Mouse (Mus musculus) ES-Bruce4 (cell line): ENCODE data around the gene Kcnma1. TPM values are rescaled to one million over a fixed set of nuclear protein-coding genes. Genes with fewer than 3 reads are reported as not detected.

Experiments
- H3K27ac ChIP-seq: 2 replicates; pipeline ENCODE4 v1.5.1; 2012; ENCODE audit warnings: low read length, inconsistent platforms; ENCODE audit not compliant: insufficient read depth
- H3K27me3 ChIP-seq: 2 replicates; pipeline ENCODE4 v1.6.1; 2012; ENCODE audit warnings: mild to moderate bottlenecking, low read length, inconsistent platforms; ENCODE audit not compliant: control insufficient read depth, poor library complexity, insufficient read depth, severe bottlenecking
- H3K36me3 ChIP-seq: 2 replicates; pipeline ENCODE4 v1.6.1; 2012; ENCODE audit warnings: inconsistent platforms, mild to moderate bottlenecking, low read length, moderate library complexity; ENCODE audit not compliant: control insufficient read depth, poor library complexity, insufficient read depth, severe bottlenecking
- H3K4me1 ChIP-seq: one replicate; pipeline ENCODE4 v1.8.1; 2011; ENCODE audit warnings: low read length; ENCODE audit not compliant: control insufficient read depth, insufficient read depth
- H3K4me3 ChIP-seq: 2 replicates; pipeline ENCODE4 v1.5.1; 2011; ENCODE audit warnings: low read depth, mild to moderate bottlenecking, low read length
- H3K9ac ChIP-seq: 2 replicates; pipeline ENCODE4 v1.6.1; 2012; ENCODE audit warnings: low read depth, mild to moderate bottlenecking, inconsistent platforms; ENCODE audit not compliant: poor library complexity, severe bottlenecking
- H3K9me3 ChIP-seq: replicated peaks from 2 replicates; pipeline ENCODE4 v1.6.1; 2012; ENCODE audit warnings: mild to moderate bottlenecking, low read length, inconsistent platforms; ENCODE audit not compliant: control insufficient read depth, poor library complexity, insufficient read depth, severe bottlenecking
- CTCF ChIP-seq: IDR thresholded peaks from one replicate; pipeline ENCODE4 v1.8.1; 2011; ENCODE audit warnings: low read depth, low read length
- EP300 ChIP-seq: IDR thresholded peaks from 2 replicates; pipeline ENCODE4 v1.6.1; 2011; ENCODE audit warnings: low read depth, low read length; ENCODE audit not compliant: insufficient read depth
- POLR2A ChIP-seq: IDR thresholded peaks from one replicate; pipeline ENCODE4 v1.8.1; 2011; ENCODE audit warnings: low read length; ENCODE audit not compliant: insufficient read depth
- polyA plus RNA-seq: library from polyadenylated mRNA; stranded (reverse); fragments of >200 nt; gene quantifications from 2 replicates; pipeline ENCODE4 v1.2.4, GENCODE M21; 2011; ENCODE audit warnings: low read depth; ENCODE audit not compliant: missing spikeins, insufficient read depth, insufficient read length

Kcnma1 gene
- polyA plus RNA-seq, 1 experiment, result 1.8 TPM

DNA sequence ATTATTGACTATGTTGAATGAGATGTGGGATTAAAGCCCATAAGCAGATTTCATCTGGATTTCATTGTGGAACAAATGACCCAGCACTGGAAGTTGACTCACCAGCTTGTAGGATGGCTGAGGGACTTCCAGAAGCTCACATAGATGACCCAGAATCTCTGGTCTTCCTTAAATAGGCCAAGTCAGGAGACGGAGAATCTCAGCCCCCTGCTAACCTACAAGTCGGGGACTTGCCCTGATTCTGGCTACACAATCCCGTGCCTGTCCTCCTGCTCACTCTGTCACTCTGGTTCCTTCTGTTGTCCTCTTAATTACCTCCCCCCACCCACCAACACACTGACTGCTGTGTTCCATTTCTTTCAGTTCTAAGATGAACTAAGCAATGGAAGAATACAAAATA is 474.7 kb downstream of the Kcnma1 start:
- Histone ChIP-seq H3K9ac (no peak overlapping the region), H3K4me3 (no peak overlapping the region), H3K27me3 (no peaks in the 10 kb centered on the region), H3K36me3 (no peaks in the 10 kb centered on the region), H3K9me3 (peaks cover 34% of the 10 kb centered on the region), H3K4me1 (no peaks in the 10 kb centered on the region), H3K27ac (no peak overlapping the region)
- TF ChIP-seq POLR2A, result no peak
- no peak for TF ChIP-seq CTCF
- TF ChIP-seq EP300, result no peak

DNA sequence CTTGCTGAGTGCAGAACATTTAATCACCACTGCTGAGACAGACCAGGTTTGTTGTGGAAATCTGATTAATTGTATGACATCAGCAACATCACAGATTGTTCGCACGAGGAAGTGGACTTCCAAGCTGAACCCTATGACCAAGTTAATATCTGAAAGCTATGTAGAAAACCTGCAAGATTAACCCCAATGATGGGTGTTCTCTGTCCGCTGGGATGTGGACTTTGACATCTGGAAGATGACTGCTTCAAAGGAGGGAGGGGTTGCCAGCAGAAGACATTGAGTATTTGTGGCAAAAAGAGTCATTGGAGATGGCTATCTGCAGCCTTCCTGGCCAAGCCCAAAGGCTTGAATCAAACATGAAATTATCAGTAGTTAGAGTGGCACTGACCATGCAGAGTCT is 480.9 kb downstream of the Kcnma1 start:
- H3K4me1 ChIP-seq, result no peaks in the 10 kb centered on the region
- no peak overlapping the region for H3K9ac ChIP-seq
- H3K9me3 ChIP-seq, result peaks cover 17% of the 10 kb centered on the region
- H3K27ac ChIP-seq, result no peak overlapping the region
- TF ChIP-seq CTCF (no peak), EP300 (no peak), POLR2A (no peak)
- H3K4me3 ChIP-seq, result no peak overlapping the region
- no peaks in the 10 kb centered on the region for H3K36me3 ChIP-seq
- H3K27me3 ChIP-seq, result no peaks in the 10 kb centered on the region; the same call in 1 of the 2 replicates

DNA sequence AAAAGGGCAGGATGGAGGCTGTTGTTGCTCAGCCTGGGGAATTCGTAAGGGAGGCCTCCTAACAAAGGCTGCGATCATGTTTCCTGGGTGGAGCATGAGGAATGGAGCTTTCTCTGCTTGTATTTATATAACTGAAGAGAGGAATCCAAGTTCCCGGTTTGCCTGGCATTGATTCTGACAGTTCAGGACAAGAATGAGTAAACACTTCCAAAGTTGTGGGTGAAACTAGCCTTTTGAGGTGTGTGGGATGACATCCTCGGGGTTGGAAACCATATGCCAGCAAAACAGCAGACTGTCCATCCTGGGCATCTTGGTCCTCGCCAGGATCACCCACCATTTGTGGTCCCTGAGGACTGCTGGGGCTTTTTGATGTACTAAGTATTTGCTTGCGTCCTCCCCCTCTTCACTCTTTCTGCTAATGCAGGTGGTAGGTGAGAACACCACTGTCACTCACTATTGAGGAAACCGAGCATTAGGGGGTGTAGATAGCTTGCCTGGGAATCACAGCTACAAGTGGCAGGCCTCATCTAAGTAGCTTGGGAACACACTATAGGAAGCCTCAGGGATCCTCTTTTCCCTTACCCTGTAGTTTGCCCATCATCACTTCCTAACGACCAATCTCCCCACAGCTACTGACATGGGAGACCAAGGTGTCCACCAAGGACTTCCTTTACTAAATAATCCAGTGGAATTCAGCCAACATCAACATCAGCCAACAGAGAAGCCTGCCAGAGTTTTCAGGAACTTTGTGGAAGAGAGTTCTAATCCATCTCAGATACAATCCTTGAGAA is 482.4 kb downstream of the Kcnma1 start:
- no peak overlapping the region for H3K4me3 ChIP-seq
- no peak overlapping the region for H3K27ac ChIP-seq
- H3K4me1 ChIP-seq, result no peaks in the 10 kb centered on the region
- TF ChIP-seq EP300 (no peak), POLR2A (no peak), CTCF (no peak)
- H3K9me3 ChIP-seq, result peaks cover 17% of the 10 kb centered on the region
- H3K27me3 ChIP-seq, result no peaks in the 10 kb centered on the region; the same call in 1 of the 2 replicates
- no peak overlapping the region for H3K9ac ChIP-seq
- no peaks in the 10 kb centered on the region for H3K36me3 ChIP-seq

DNA sequence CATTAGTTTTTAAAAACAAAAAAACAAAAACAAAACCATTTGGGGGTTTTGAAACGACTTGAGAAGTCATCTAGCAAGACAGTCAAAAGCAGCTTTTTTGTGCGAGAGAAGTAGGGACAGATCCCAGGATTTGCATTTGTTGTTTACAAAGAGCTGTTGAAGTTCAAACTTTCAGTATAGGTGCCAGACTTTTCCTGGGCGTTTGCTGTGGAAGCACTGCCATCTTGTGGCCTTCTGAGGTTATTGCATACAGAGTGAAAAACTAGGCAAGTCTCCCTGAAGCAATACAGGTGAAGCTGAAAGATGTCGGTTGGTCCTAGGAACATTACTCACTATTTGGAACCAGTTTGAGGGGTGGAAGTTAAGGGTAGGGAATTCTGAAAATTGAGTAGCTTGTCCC is 484.6 kb downstream of the Kcnma1 start:
- Histone ChIP-seq H3K9ac (no peak overlapping the region), H3K4me3 (no peak overlapping the region), H3K36me3 (no peaks in the 10 kb centered on the region), H3K27ac (no peak overlapping the region), H3K27me3 (no peaks in the 10 kb centered on the region; the same call in 1 of the 2 replicates), H3K9me3 (peaks cover 16% of the 10 kb centered on the region), H3K4me1 (no peaks in the 10 kb centered on the region)
- TF ChIP-seq POLR2A, result no peak
- TF ChIP-seq CTCF, result peak; percentile 45
- TF ChIP-seq EP300, result no peak

DNA sequence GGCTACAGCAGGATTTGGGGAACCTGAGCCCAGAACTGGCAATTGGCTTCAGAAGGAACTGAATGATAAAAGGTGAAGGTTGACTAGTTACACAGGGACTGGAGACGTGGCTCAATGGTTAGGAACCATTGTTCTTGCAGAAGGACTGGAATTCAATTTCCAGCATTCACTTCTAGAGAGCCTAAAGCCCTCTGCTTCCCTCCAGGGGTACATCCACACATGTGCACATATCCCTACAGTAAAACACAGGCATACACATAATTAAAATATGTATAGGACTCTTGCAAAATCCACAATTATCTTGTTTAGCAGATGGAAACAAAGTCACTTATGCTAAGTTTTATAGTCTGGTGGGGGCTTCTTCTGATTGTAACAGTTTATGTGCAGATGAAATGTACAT is 485.1 kb downstream of the Kcnma1 start:
- Histone ChIP-seq H3K9me3 (peaks cover 11% of the 10 kb centered on the region), H3K27ac (no peak overlapping the region), H3K4me1 (no peaks in the 10 kb centered on the region), H3K4me3 (no peak overlapping the region), H3K9ac (no peak overlapping the region), H3K27me3 (no peaks in the 10 kb centered on the region; the same call in 1 of the 2 replicates), H3K36me3 (no peaks in the 10 kb centered on the region)
- TF ChIP-seq EP300 (no peak), CTCF (no peak), POLR2A (no peak)

DNA sequence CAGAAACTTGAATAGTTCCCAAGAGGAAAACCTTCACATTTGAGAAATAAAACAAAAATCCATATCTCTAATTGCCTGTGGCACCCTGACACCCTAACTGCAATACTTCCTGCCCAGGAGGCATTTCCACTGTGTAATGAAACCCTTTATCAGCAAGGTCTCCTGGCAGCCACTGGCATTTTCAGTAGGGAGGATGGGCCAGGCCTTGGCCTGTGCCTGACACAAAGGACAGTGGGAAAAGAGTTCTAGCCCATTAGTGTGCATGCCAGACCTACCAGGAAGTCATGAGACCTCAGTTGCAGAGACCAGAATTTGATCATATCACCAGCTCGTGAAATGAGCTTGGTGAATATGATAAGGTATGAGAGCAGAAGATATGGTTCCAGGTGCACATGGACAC is 488.4 kb downstream of the Kcnma1 start:
- TF ChIP-seq CTCF (no peak), POLR2A (no peak), EP300 (no peak)
- no peaks in the 10 kb centered on the region for H3K4me1 ChIP-seq
- H3K9me3 ChIP-seq, result no peaks in the 10 kb centered on the region
- no peak overlapping the region for H3K4me3 ChIP-seq
- no peak overlapping the region for H3K27ac ChIP-seq
- H3K27me3 ChIP-seq, result no peaks in the 10 kb centered on the region
- no peaks in the 10 kb centered on the region for H3K36me3 ChIP-seq
- no peak overlapping the region for H3K9ac ChIP-seq
